Mouse (Mus musculus): ENCODE measurements around the gene Mtch1.
A peak's percentile ranks its signal among the peaks of the same experiment; 100 is the strongest.

- no peak for TF ChIP-seq POLR2A (IDR thresholded peaks at IDR 0.05; ENCODE audit: extremely low read depth, insufficient read depth, low read length)
- TF ChIP-seq CTCF (IDR thresholded peaks at IDR 0.05; ENCODE audit: extremely low read depth, insufficient read depth, low read length): peak; percentile 66
These were observed 33.7 kb upstream of the Mtch1 start for GRCm38 (mm10) chr17:29381472-29381871.

Data from cortical plate, adult 2 months (tissue).